Mouse (Mus musculus) adrenal gland, postnatal 36 days (tissue): ENCODE measurements around the gene BC055324. TPM values are rescaled to one million over a fixed set of nuclear protein-coding genes. Genes with fewer than 3 reads are reported as not detected.

ENCODE experiments used
- DNase-seq, 2 experiments: peaks; one replicate each; pipeline ENCODE4 v3.0.0; 2021; ENCODE audit warnings: mixed read lengths in 1 of 2
- total RNA-seq, 2 experiments: library from RNA; stranded (reverse); gene quantifications; 2 replicates each; pipeline ENCODE4 v1.2.3; 2021

The BC055324 gene
- total RNA-seq, 2 experiments from 2014 or later = 1.7 to 1.9 TPM

GRCm38 (mm10) chr1:163953396-163953795 lies 41.2 kb downstream of the BC055324 start:
- no peak for DNase-seq

GRCm38 (mm10) chr1:163942056-163942455 lies 52.5 kb downstream of the BC055324 start:
- no peak for DNase-seq

- peak; percentile 28 to 42 for DNase-seq
These were observed 60.0 kb downstream of the BC055324 start for GRCm38 (mm10) chr1:163934591-163934990.

GRCm38 (mm10) chr1:163931801-163932200 lies 62.8 kb downstream of the BC055324 start:
- DNase-seq = no peak

GRCm38 (mm10) chr1:163930458-163930794 lies 64.2 kb downstream of the BC055324 start:
- peak in 1 of 2 experiments; percentile 10 for DNase-seq

GRCm38 (mm10) chr1:163929636-163930457 lies 64.7 kb downstream of the BC055324 start:
- DNase-seq = peak; percentile 89 to 91

- DNase-seq = no peak
These were observed 65.8 kb downstream of the BC055324 start, which contains the start of gene Scyl3 for GRCm38 (mm10) chr1:163928846-163929245. Gene Scyl3 (plus strand): TSS chr1:163929100.

- DNase-seq = no peak
These were observed 70.5 kb downstream of the BC055324 start for GRCm38 (mm10) chr1:163924093-163924492.

GRCm38 (mm10) chr1:163917349-163918160 lies 77.0 kb downstream of the BC055324 start:
- no peak for DNase-seq

- no peak for DNase-seq
These were observed 82.6 kb downstream of the BC055324 start for GRCm38 (mm10) chr1:163911981-163912380.

GRCm38 (mm10) chr1:163910785-163911184 lies 83.8 kb downstream of the BC055324 start:
- DNase-seq = no peak

GRCm38 (mm10) chr1:163910343-163910742 lies 84.3 kb downstream of the BC055324 start:
- peak in 1 of 2 experiments; percentile 27 for DNase-seq

- DNase-seq = no peak
These were observed 86.2 kb downstream of the BC055324 start for GRCm38 (mm10) chr1:163908389-163908788.

GRCm38 (mm10) chr1:163907007-163907811 lies 87.4 kb downstream of the BC055324 start:
- DNase-seq = no peak

GRCm38 (mm10) chr1:163903411-163903810 lies 91.2 kb downstream of the BC055324 start:
- no peak for DNase-seq

- no peak for DNase-seq
These were observed 94.4 kb downstream of the BC055324 start for GRCm38 (mm10) chr1:163900168-163900567.

- DNase-seq = no peak
These were observed 95.0 kb downstream of the BC055324 start for GRCm38 (mm10) chr1:163899575-163899974.

- DNase-seq = no peak
These were observed 96.3 kb downstream of the BC055324 start for GRCm38 (mm10) chr1:163898291-163898764.
